Mouse (Mus musculus) thymus, adult 2 months (tissue): ENCODE measurements around the gene Prpsap1. TPM values are rescaled to one million over a fixed set of nuclear protein-coding genes. Genes with fewer than 3 reads are reported as not detected.
A peak's percentile ranks its signal among the peaks of the same experiment; 100 is the strongest.
"Not testable (repeated sequence)": the region's sequence is repeated elsewhere in the genome, so short reads cannot be mapped to it uniquely, and the experiment has no call there.

Source experiments
- DNase-seq: peaks from one replicate; pipeline ENCODE4 v3.0.0; 2021
- H3K27ac ChIP-seq: fragments of 200-500 bp; 2 replicates; pipeline ENCODE4 v1.5.1; 2012; ENCODE audit warnings: low read length, control low read depth; ENCODE audit not compliant: control insufficient read depth, insufficient read depth
- H3K27me3 ChIP-seq: fragments of 200-500 bp; 2 replicates; pipeline ENCODE4 v1.6.1; 2012; ENCODE audit warnings: mild to moderate bottlenecking, low read length, moderate library complexity, mixed read lengths; ENCODE audit not compliant: control insufficient read depth, insufficient read depth
- H3K36me3 ChIP-seq: fragments of 200-500 bp; 2 replicates; pipeline ENCODE4 v1.6.1; 2012; ENCODE audit warnings: mild to moderate bottlenecking, low read length, moderate library complexity; ENCODE audit not compliant: control insufficient read depth, insufficient read depth
- H3K4me1 ChIP-seq: fragments of 200-500 bp; replicated peaks from 2 replicates; pipeline ENCODE4 v1.6.1; 2012; ENCODE audit warnings: low read length; ENCODE audit not compliant: control insufficient read depth, insufficient read depth
- H3K4me3 ChIP-seq: fragments of 200-500 bp; 2 replicates; pipeline ENCODE4 v1.5.1; 2012; ENCODE audit warnings: mild to moderate bottlenecking, low read length, control low read depth, moderate library complexity; ENCODE audit not compliant: control insufficient read depth, insufficient read depth
- CTCF ChIP-seq: fragments of 200-500 bp; IDR thresholded peaks from 2 replicates; pipeline ENCODE4 v1.5.1; 2012; ENCODE audit warnings: mild to moderate bottlenecking, control low read depth, low read length, moderate library complexity, borderline replicate concordance; ENCODE audit not compliant: control insufficient read depth, poor library complexity, insufficient read depth; ENCODE audit errors: extremely low read depth
- POLR2A ChIP-seq: fragments of 200-500 bp; IDR thresholded peaks from 2 replicates; pipeline ENCODE4 v1.6.1; 2012; ENCODE audit warnings: mild to moderate bottlenecking, low read length, control low read depth, moderate library complexity; ENCODE audit not compliant: control insufficient read depth, poor library complexity, insufficient read depth; ENCODE audit errors: extremely low read depth
- WGBS: fragments of 180-500 bp; shearing (Covaris S2); methylation state at CpG from one replicate; pipeline ENCODE4 v1.1.7; 2018; 5-methylcytosine and 5-hydroxymethylcytosine counted together
- polyA plus RNA-seq: library from polyadenylated mRNA; depleted of rRNA; stranded (reverse); fragments of >200 nt; gene quantifications from 2 replicates; pipeline ENCODE4 v1.2.3, GENCODE M21; 2012

Gene Prpsap1
- polyA plus RNA-seq, 1 experiment: 86.0 TPM

GRCm38 (mm10) chr11:116494474-116495174 is 622 bp upstream of the Prpsap1 start:
- no peaks in the 10 kb centered on the region for H3K36me3 ChIP-seq
- TF ChIP-seq POLR2A (no peak), CTCF (no peak)
- H3K4me1 ChIP-seq: peaks cover 3% of the 10 kb centered on the region
- H3K4me3 ChIP-seq: no peak overlapping the region
- 83% methylated on average over 13 of the region's 13 CpGs for WGBS
- no peaks in the 10 kb centered on the region for H3K27me3 ChIP-seq
- no peak overlapping the region for H3K27ac ChIP-seq
- no peak for DNase-seq

GRCm38 (mm10) chr11:116493191-116493590 is 811 bp downstream of the Prpsap1 start:
- 75% methylated on average over 5 of the region's 5 CpGs for WGBS

GRCm38 (mm10) chr11:116492507-116492906 is 1.5 kb downstream of the Prpsap1 start:
- DNase-seq, H3K27me3 ChIP-seq, H3K27ac ChIP-seq, H3K36me3 ChIP-seq, H3K4me3 ChIP-seq: not testable (repeated sequence)
- H3K4me1 ChIP-seq: peaks cover 11% of the 10 kb centered on the region
- WGBS: 95% methylated on average over 1 of the region's 1 CpGs

More at GRCm38 (mm10) chr11:116493191-116493590, 811 bp downstream of the Prpsap1 start:
- DNase-seq: no peak
- no peak for TF ChIP-seq CTCF
- TF ChIP-seq POLR2A: no peak
- Histone ChIP-seq H3K27ac (no peak overlapping the region), H3K4me1 (peaks cover 11% of the 10 kb centered on the region), H3K4me3 (no peak overlapping the region), H3K36me3 (no peaks in the 10 kb centered on the region), H3K27me3 (no peaks in the 10 kb centered on the region)

- 82% methylated on average over 6 of the region's 6 CpGs for WGBS
Measured at GRCm38 (mm10) chr11:116491338-116491737, 2.7 kb downstream of the Prpsap1 start.

GRCm38 (mm10) chr11:116490232-116491107 is 3.5 kb downstream of the Prpsap1 start:
- peak; percentile 88 for DNase-seq
- H3K4me1 ChIP-seq: peaks cover 11% of the 10 kb centered on the region
- H3K27ac ChIP-seq: no peak overlapping the region
- peak overlapping the region; percentile 81 for H3K4me3 ChIP-seq
- peak; percentile 23; the same call in 1 of the 2 replicates for TF ChIP-seq CTCF
- TF ChIP-seq POLR2A: peak; percentile 52; the same call in 1 of the 2 replicates
- under 1% methylated on average over 62 of the region's 62 CpGs for WGBS
- H3K27me3 ChIP-seq: no peaks in the 10 kb centered on the region
- H3K36me3 ChIP-seq: 0 out of 2 replicates have a peak, but pooled peaks cover 6% of the 10 kb centered on the region

More at GRCm38 (mm10) chr11:116491338-116491737, 2.7 kb downstream of the Prpsap1 start:
- Histone ChIP-seq H3K4me3 (no peak overlapping the region), H3K4me1 (peaks cover 11% of the 10 kb centered on the region), H3K27ac (no peak overlapping the region), H3K27me3 (no peaks in the 10 kb centered on the region), H3K36me3 (no peaks in the 10 kb centered on the region)
- TF ChIP-seq POLR2A: no peak
- no peak for TF ChIP-seq CTCF
- no peak for DNase-seq

GRCm38 (mm10) chr11:116489771-116490231 is 4.2 kb downstream of the Prpsap1 start:
- DNase-seq: peak; percentile 41
- Histone ChIP-seq H3K4me3 (peak overlapping the region; percentile 81), H3K27me3 (no peaks in the 10 kb centered on the region), H3K4me1 (peaks cover 11% of the 10 kb centered on the region), H3K27ac (no peak overlapping the region), H3K36me3 (peaks cover 9% of the 10 kb centered on the region)
- TF ChIP-seq CTCF: no peak
- no peak for TF ChIP-seq POLR2A
- under 1% methylated on average over 39 of the region's 39 CpGs for WGBS
